Mouse (Mus musculus) gastrocnemius, adult 8-10 months (tissue): ENCODE measurements at regions not wholly inside any gene's neighbourhood (a gene's known extent, or its start where the extent isn't known, plus 50 kb on each side); places are given as distances from the start of the nearest gene placed in this dataset.

ENCODE experiments used
- DNase-seq, 2 experiments: peaks; one replicate each; pipeline ENCODE4 v3.0.0; 2022; ENCODE audit warnings: low spot score in 2 of 2

DNA sequence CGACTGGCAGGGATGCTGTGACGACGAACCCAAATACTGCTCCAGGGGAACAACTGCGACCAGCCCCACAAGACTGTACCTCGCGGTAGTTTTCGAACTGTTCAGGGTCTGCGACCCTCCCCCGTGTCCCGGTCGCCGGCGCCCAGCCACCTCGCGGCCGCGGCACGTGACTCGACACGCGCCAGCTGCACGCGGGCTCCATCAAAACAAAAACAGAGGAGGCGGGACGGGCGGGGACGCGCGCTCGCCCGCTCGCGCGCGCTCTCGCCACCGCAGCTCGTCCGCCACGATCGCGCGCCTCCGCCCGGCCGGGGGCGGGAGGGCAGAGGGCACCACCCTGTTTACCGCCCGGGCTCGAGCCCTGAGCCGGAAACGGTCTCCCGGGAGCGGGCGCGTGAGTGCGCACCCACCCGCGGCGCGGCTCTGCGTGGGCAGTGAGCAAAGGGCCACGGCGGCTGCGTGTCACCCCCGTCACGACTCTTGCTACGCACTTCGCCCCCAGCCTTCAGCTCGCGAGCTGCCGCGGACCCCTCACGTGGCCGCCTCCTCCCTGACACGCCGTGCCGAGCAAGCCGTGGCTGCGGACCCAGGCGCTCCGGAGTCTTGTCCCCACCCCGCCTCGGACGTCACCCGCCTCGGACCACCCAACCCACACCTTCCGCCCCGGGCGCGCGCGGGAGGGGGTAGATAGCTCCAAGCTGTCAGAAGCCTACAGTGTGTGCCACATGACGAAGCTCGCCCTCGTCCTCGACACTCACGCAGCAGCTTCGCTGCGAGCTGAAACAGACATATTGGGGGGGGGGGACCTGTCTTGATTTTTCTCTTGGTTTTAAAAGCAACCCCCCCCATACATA is 182.1 kb upstream of the Mkln1 start:
- DNase-seq, result peak; percentile 90 to 92

GRCm38 (mm10) chr6:31217060-31217541 is 181.4 kb upstream of the Mkln1 start:
- peak in 1 of 2 experiments; percentile 48 for DNase-seq

- peak; percentile 46 to 68 for DNase-seq
Measured at GRCm38 (mm10) chr6:31217641-31218138, 180.8 kb upstream of the Mkln1 start.

DNA sequence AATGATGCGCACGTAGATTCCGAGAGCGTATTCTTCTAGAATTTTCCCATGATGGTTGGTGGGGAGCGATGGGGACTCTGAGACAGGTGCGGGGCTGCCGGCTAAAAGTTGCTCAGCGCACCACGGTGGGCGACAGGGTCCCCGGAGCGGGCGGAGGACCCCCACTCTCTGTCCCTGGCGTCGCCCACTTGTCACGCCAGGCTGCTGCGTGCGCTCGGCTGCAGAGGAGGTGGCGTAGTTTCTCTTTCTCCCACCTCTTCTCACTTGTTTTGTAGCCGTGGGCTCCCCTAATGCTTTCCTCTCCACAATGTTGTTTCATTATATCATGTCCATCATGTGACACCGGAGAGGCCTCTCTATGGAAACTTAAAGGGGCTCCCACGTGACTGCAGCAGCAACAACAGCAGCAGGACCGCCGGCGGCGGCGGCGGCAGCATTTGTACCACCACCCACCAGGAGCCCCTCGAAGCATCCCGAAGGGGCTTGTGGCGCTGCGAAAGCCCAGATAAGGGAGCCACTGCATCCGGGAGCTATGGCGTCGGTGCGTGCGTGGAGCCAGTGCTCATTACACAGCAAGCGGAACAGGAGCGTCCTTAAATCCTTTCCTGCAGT is 180.3 kb upstream of the Mkln1 start:
- peak; percentile 38 to 48 for DNase-seq

DNA sequence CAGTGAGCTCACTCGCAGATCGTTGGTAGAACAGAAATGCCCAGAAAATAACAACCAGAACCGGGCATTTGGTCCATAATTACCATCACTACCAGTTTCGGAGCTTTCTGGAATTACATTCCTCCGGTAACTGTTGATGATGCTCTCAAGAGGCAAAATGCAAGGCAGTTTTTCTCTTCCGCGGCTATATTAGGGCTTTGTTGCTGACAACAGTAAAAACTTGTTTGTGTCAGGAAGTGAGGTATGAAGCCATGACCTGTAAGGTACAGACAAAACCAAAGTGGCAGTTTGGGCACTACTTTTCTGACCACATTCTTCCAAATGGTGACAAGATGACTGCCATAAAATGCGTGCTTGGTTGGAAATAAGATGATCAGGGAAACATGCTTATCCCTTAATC is 179.7 kb upstream of the Mkln1 start:
- DNase-seq, result no peak

- no peak for DNase-seq
Measured at GRCm38 (mm10) chr6:31219736-31220135, 178.8 kb upstream of the Mkln1 start.

GRCm38 (mm10) chr6:31220184-31220931 is 178.2 kb upstream of the Mkln1 start:
- peak; percentile 81 for DNase-seq

GRCm38 (mm10) chr6:31221490-31221889 is 177.0 kb upstream of the Mkln1 start:
- no peak for DNase-seq

- DNase-seq, result no peak
Measured at GRCm38 (mm10) chr6:31222024-31222579, 176.4 kb upstream of the Mkln1 start.

DNA sequence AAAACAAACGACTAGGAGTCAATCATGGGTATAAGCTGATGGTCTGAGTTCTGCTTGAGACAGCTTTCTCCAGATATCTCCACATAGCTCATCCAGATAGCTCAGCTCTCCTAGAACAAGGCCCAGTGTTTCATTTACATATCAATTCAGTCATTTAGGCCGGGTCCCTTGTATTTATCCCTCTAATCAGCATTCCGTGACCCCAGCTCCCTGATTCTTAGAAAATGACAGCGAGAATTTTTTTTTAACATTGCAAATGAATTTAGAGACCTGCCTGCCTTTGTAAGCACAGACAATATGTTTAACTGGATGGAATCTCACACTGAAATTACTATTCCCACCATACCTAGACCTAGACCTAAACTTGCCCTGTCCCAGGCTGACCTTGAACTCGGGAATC is 171.1 kb upstream of the Mkln1 start:
- DNase-seq, result no peak

- no peak for DNase-seq
Measured at GRCm38 (mm10) chr6:31228061-31228460, 170.5 kb upstream of the Mkln1 start.

GRCm38 (mm10) chr6:31231821-31232220 is 166.7 kb upstream of the Mkln1 start:
- DNase-seq, result no peak

GRCm38 (mm10) chr6:31233252-31233993 is 165.1 kb upstream of the Mkln1 start:
- DNase-seq, result no peak

- no peak for DNase-seq
Measured at GRCm38 (mm10) chr6:31240051-31240450, 158.5 kb upstream of the Mkln1 start.

GRCm38 (mm10) chr6:31250526-31250925 is 148.0 kb upstream of the Mkln1 start:
- no peak for DNase-seq

DNA sequence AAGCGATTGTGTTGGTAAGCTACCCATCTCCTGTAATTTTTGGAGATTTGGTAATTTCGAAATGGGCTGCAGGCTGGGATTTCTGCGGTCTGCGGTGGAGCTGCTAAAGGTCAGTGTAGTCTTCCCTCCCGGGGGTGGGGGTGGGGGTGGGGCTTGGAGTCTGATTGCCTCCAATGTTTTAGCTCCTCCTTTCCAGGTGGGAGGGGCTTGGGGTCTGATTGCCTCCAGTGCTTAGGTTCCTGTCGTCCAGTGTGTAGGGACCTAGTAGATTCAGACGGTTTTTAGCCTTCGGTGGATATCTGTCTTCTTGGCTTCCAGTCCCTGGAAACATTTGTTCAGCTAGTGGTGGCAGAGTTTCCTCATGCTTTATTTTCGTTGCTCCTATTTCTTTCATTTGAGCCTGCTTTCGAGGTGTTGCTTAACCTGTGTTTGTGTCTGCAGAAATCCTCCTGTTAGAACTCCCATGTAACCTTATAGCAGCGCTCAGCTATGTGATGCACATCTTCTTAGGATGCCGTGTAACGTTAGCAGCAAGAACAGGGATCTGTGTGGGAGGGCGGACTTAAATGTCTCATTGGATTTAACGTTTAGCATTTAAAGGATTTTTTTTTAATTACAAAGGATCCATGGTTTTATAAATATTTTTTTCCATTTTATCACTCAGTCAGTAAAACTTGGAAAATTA is 145.1 kb upstream of the Mkln1 start:
- DNase-seq, result peak; percentile 66 to 71

- DNase-seq, result no peak
Measured at GRCm38 (mm10) chr6:31260645-31261345, 137.7 kb upstream of the Mkln1 start.

- DNase-seq, result peak; percentile 43 to 49
Measured at GRCm38 (mm10) chr6:31261797-31262540, 136.6 kb upstream of the Mkln1 start.

DNA sequence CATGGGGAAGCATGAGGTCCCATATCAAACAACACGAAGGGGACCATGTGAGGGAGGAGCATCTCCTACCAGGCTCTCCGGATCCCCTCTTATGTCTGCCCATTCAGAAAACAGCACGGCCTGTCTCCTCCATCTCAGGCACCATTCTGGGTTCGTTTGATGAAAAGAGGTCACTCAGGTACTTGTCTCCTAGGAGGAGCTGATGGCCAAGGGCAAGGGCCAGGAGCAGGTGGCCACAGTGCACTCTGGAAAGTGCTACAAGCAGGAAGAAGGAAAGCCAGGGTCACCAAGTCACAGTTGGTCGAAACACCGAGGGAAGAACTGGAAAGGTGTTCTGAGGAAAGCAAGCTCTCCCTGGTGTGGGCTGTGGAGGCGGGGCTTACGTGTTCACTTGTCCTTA is 135.9 kb upstream of the Mkln1 start:
- no peak for DNase-seq
